Mouse (Mus musculus) granulocyte monocyte progenitor cell, adult 5-6 weeks (primary cell): Measurements from ENCODE around the gene Psmd9. TPM values are rescaled to one million over a fixed set of nuclear protein-coding genes. Genes with fewer than 3 reads are reported as not detected.

Source experiments
- ATAC-seq: replicated peaks from 2 replicates; pipeline ENCODE4 v1.8.0; 2016; ENCODE audit warnings: mild to moderate bottlenecking, moderate TSS enrichment, inconsistent platforms; ENCODE audit not compliant: poor library complexity, severe bottlenecking
- total RNA-seq, 2 experiments: library from RNA; stranded (forward) in 1 of 2; stranded (reverse) in 1 of 2; fragments of 200-712, 200-1000 nt in 1 of 2; fragments of >200 nt in 1 of 2; fragmentation: Nextera tagmentation in 1 of 2; gene quantifications; 2 replicates each; pipeline ENCODE4 v1.2.3; 2014 to 2017

Psmd9 gene
- total RNA-seq, 2 experiments from 2014 or later, result 25.2 to 26.5 TPM

DNA sequence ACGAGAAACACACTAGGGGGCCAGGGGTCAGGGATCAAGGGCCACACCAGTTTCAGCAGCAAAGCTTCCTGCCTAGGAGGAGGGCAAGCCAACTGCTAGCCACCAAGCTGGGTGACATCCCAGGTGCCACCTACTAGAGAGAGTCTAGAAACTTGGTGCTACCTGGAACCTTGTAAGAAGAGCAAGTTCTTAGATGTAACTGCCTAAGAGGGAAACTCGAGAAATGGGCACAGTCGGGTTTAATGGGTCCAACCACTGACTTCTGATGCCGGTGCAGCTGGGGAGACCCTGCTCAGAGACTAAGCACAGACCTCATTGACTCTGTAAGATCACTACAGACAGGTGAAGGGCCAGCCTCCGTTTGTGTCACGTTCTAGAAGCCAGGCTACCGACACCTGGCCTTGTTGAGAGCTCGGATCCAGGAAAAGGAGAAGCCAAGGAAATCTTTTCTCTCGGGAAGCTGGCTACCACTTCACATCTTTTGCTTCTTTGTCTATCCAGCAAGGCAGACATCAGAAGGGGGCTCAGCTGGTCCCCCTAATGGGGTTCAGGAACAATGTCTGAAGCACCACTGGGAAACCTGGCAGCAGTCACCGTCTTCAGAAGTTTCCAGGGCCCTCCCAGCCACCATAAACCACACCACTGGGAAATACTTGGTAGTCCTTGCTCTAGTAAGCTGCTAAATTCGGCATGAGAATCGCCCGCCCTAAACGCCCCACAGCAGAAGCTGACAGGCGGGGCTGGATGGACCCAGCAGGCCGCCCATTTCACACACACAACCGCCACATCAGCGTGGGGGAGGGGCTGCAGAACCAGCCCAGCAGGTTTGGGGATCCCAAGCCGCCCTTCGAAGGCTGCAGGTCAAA, 31.9 kb upstream of the Psmd9 start:
- ATAC-seq, result no peak

GRCm38 (mm10) chr5:123137910-123138229, 31.3 kb upstream of the Psmd9 start:
- no peak for ATAC-seq

DNA sequence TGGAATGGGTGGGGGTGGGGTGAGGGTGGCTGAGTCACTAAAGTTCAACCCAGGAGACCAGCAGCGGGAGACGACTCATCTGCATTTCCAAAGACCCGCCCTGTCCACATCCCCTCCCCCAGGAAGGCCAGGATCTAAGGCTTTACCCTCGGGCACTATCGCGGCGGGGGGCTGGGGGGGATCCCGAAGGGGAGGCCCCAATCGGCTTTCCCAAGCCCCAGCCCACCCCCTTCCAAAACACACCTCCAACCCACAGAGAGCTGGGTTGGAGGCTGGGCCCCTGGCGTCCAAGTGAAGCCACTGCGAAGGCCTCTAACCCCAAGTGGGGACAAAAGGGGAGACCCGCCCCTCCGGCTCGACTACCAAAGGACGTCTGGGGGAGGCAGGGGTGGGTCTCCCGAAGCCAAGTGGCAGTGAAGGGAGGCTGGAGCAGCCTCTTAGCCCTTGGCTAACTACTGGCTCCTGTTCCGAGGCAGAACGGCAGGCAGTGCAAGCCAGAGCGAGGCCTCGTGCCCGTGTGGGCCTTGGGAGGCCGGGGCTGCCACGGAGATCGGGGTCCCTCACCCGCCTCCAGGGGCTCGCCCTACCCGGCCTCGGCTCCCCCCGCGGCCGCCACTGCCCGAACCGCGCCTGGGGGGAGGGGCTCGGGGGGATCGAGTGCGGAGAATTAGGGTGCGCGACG, 30.8 kb upstream of the Psmd9 start:
- peak; percentile 4; the same call in 1 of the 2 replicates for ATAC-seq

GRCm38 (mm10) chr5:123138953-123139721, 30.1 kb upstream of the Psmd9 start:
- ATAC-seq, result 0 out of 2 replicates have a peak, but pooled peaks have one; percentile 10

DNA sequence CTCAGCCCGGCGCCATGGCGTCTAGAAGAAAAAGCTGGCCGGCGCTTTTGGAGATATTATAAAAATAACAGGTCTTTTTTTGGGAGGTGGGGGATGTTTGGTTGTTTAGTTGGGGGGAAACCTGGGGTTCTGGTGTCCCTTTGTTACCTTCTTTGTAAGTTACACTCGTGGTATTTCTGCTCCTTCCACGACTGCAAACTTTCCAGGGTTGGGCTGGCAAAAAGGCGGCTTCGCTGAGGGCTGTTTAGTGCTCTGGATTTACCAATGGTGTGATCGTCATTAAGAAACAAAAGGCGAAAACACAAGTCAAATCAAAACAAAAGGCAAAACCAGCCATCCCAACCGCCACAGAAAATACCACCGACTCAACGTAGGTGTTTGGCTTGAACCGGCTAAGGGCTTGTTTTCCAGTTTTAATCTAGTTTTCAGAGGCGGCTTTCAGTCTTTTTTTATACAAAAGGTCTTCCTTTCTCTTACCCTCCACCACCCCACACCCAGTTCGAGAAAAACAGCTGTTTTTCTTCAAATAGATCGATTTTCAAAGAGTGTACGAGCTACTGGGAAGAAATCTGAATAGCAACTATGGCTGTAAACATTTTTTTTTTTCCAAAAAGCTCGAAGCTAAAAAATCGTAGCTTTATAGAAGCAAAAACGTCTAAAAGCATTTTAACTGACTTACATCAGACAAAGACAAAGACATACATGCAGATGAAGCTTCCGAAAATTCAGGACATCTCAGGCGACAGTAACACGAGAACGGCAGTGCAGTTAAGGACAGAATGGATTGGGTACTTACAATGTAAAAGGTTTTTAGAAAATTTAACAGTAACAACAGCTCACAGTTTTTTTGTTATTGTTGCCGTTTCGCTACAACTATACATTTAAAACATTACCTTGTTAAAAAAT, 29.2 kb upstream of the Psmd9 start:
- no peak for ATAC-seq

DNA sequence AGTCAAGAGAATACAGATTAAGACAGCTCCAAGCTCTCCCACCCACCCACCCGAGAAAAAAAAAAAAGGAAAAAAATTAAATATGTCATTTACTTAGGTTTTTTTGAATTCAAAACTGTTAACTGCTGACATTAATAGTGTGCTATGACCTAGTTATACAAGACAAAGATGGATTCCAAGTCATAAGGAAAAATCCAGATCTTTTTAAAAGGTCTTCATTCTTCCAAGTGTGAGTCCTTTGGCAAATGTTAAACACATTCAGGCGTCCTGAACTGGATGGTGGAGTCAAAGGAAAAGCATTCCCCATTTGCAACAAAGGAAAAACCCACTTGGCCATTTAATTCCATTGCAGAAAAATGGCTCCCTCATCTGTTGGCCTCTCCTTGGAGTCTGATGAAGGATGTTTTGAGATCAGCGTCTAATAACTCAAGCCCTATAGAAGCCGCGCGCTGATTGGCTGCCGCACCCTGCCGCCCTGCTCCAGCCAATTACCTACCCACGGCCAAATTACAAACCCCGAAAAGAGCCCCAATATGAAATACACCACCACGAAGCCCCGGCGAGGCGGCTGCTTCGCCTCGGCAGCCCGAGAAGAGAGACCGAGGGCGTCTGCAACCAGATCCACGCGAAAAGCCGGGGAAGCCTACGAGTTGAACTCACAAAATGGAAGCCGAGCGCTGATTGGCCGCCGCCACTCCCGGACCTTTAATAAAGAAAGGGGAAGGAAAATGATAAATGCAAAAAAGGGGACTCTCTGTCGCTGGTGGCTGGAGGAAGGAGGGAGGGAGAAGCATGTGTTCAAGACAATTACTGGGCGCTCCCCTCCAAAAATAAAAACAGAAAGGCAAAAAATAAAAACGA, 28.3 kb upstream of the Psmd9 start:
- ATAC-seq, result peak; percentile 15

- peak; percentile 37 for ATAC-seq
These were observed 27.6 kb upstream of the Psmd9 start for GRCm38 (mm10) chr5:123141555-123142160.

GRCm38 (mm10) chr5:123142161-123143157, 26.8 kb upstream of the Psmd9 start, which contains the start of gene Setd1b:
TSS of gene Setd1b (plus strand) at chr5:123142193.
- ATAC-seq, result no peak

- ATAC-seq, result no peak
These were observed 25.8 kb upstream of the Psmd9 start for GRCm38 (mm10) chr5:123143251-123143970.

DNA sequence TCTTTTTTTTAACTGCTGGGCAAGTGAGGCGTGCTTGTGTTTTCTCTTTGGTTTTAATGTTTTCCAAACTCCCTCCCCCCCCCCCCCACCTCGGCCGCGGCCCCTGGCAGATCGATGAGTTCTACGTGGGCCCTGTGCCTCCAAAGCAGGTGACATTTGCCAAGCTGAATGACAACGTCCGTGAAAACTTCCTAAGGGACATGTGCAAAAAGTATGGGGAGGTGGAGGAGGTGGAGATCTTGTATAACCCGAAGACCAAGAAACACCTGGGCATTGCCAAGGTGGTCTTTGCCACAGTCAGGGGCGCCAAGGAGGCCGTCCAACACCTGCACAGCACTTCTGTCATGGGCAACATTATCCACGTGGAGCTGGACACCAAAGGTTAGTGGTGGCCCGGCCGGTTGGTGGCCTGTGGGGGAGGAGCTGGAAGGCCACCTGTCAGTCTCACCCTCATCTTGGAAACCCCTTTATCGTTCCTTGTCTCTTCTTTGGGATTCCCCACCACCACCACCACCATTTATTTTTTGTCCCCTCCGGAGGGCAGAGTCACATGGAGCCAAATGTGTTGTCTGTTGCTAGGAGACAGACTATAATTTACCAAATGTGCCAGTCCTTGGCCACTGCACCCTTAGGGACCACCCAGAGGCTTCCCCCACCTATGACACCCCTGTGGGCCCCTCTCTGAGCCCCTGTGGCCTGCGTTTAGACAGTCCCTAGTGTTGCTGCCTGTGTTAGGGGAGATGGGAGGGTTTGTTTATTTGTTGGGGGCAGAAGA, 25.1 kb upstream of the Psmd9 start:
- no peak for ATAC-seq

DNA sequence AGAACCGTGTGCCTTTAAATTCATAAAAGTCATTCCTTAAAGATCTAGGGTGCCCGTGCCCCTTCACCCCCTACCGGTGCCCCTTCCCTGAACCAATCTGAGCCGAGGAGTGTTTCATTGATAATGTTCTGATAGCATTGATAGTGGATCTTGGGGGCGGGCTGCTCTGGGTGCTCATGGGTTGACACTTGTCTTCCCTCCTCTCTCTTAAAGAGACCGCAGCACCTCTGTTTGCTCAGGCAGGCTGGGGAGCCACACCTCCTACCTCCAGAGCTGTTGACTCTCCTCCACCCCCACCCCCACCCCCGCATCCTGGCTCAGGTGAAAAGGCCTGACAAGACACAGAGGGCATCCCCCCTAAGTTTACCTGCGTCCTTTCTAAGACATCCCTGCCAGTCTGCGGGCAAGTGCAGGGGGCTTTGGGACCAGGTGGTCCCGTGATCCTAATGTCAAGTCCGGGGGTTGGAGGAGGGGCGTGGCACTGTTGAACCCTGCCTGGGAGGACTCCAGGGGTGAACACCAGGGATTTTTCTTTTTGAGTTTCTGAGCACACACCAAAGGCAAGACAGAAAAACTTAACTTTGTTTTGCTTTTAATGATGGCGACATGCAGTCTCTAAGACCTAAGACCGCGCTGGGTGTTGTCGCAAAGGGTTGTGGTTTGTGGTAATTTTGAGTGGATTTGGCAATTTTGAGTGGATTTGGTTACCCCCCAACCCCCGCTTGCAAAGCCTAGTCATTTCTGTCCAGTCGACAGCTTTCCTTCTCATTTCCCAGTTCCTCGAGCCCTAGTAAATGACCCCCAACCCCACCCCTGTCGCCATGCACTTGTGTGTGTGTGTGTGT, 24.2 kb upstream of the Psmd9 start:
- ATAC-seq, result peak; percentile 29

DNA sequence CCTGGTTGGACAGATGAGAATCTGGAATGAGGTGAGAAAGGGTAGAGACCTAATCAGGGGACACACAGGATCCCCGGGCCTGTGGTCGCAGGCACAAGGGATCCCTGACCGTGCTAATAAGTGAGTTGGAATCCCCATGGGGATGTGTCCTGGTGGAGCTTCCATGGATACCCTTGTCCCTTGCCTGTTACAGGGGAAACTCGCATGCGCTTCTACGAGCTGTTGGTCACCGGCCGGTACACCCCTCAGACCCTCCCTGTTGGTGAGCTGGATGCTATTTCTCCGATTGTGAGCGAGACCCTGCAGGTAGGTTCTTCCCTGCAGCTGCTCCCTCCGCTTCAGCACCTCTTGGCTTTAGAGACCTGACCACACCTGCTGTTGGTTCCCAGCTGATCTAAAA, 22.9 kb upstream of the Psmd9 start:
- ATAC-seq, result no peak

- ATAC-seq, result no peak
These were observed 21.6 kb upstream of the Psmd9 start for GRCm38 (mm10) chr5:123147569-123147968.

- no peak for ATAC-seq
These were observed 21.0 kb upstream of the Psmd9 start for GRCm38 (mm10) chr5:123148073-123148722.
